Comparison of ENCODE assay signal across 9 mouse cellular contexts in genomic region chr17:3448725-3449124, GRCm38 (mm10).
DNase-seq lines count a peak whose midpoint lies in the region; ATAC-seq lines count a peak whose summit lies in the region.
"Had no signal": no experiment of that assay in that cellular context is flagged by ENCODE, and none has a peak within 500 bp of the region (broad histone marks: within the 10 kb centered on the region; RNA-seq: fewer than 3 reads in every experiment).

No protein-coding gene starts in this region.

- no peak overlapping the region for H3K4me2 ChIP-seq in hindbrain, embryonic 13.5 days
- no peak overlapping the region for H3K4me2 ChIP-seq in midbrain, embryonic 12.5 days (replicated peaks)
- H3K4me2 ChIP-seq: limb, embryonic 15.5 days had no signal

- no peak overlapping the region for H3K4me3 ChIP-seq in hindbrain, embryonic 10.5 days
- H3K4me3 ChIP-seq in hindbrain, embryonic 13.5 days = no peak overlapping the region
- no peak overlapping the region for H3K4me3 ChIP-seq in midbrain, embryonic 12.5 days
- H3K4me3 ChIP-seq: limb, embryonic 15.5 days had no signal

- ATAC-seq in hindbrain, embryonic 13.5 days (ENCODE audit: low FRiP score) = no peak
- peak; percentile 48 for ATAC-seq in common myeloid progenitor, adult 5-6 weeks (replicated peaks; ENCODE audit: low read depth, poor library complexity, severe bottlenecking)
- peak; percentile 6; the same call in 1 of the 2 replicates for ATAC-seq in midbrain, embryonic 12.5 days (ENCODE audit: low FRiP score, low read depth)

- no peaks in the 10 kb centered on the region for H3K36me3 ChIP-seq in hindbrain, embryonic 10.5 days
- no peaks in the 10 kb centered on the region for H3K36me3 ChIP-seq in hindbrain, embryonic 13.5 days
- H3K36me3 ChIP-seq in midbrain, embryonic 12.5 days = no peaks in the 10 kb centered on the region

- WGBS in hindbrain, embryonic 10.5 days = 36% methylated on average over 3 of the region's 3 CpGs
- WGBS in hindbrain, embryonic 13.5 days = 28% methylated on average over 3 of the region's 3 CpGs
- 35% methylated on average over 3 of the region's 3 CpGs for WGBS in midbrain, embryonic 12.5 days

- no peaks in the 10 kb centered on the region for H3K9me3 ChIP-seq in hindbrain, embryonic 10.5 days
- no peaks in the 10 kb centered on the region for H3K9me3 ChIP-seq in hindbrain, embryonic 13.5 days
- H3K9me3 ChIP-seq in midbrain, embryonic 12.5 days = no peaks in the 10 kb centered on the region
- H3K9me3 ChIP-seq: limb, embryonic 15.5 days had no signal

- peak; percentile 69 for DNase-seq in hindbrain, embryonic 10.5 days (ENCODE audit: low spot score)
- DNase-seq in R1 (ENCODE audit: low read depth, low spot score) = peak; percentile 58
- peak; percentile 65 to 73 for DNase-seq in heart, postnatal 14 days
- DNase-seq in left cerebral cortex, adult 18-20 months (ENCODE audit: low spot score in 2 of 2) = peak; percentile 69 to 73
- DNase-seq in spleen, postnatal 4 days (ENCODE audit: low spot score in 2 of 2) = peak; percentile 51 to 83

- H3K27ac ChIP-seq in hindbrain, embryonic 10.5 days = no peak overlapping the region
- H3K27ac ChIP-seq in hindbrain, embryonic 13.5 days = no peak overlapping the region
- H3K27ac ChIP-seq in midbrain, embryonic 12.5 days (replicated peaks) = no peak overlapping the region
- H3K27ac ChIP-seq: limb, embryonic 15.5 days had no signal

- no peak overlapping the region for H3K9ac ChIP-seq in hindbrain, embryonic 13.5 days
- H3K9ac ChIP-seq in midbrain, embryonic 12.5 days (replicated peaks) = no peak overlapping the region
- H3K9ac ChIP-seq: limb, embryonic 15.5 days had no signal

- intact Hi-C loops in heart, postnatal 14 days (cut with DNase I) = loop anchor here (1.0 to 10.0 kb wide), 4 partner anchors 61 to 344 kb away; no protein-coding TSS in a partner anchor

- peaks cover under 1% of the 10 kb centered on the region for H3K4me1 ChIP-seq in hindbrain, embryonic 10.5 days (replicated peaks)
- H3K4me1 ChIP-seq in hindbrain, embryonic 13.5 days (replicated peaks) = no peaks in the 10 kb centered on the region
- H3K4me1 ChIP-seq in midbrain, embryonic 12.5 days = peaks cover under 1% of the 10 kb centered on the region

- no peaks in the 10 kb centered on the region for H3K27me3 ChIP-seq in hindbrain, embryonic 10.5 days (ENCODE audit: insufficient read depth, poor library complexity, severe bottlenecking)
- H3K27me3 ChIP-seq in hindbrain, embryonic 13.5 days = no peaks in the 10 kb centered on the region
- peaks cover 4% of the 10 kb centered on the region; the same call in 1 of the 2 replicates for H3K27me3 ChIP-seq in midbrain, embryonic 12.5 days
- H3K27me3 ChIP-seq: limb, embryonic 15.5 days had no signal
